7 mouse cellular contexts compared by ENCODE assay signal in the genomic region with DNA sequence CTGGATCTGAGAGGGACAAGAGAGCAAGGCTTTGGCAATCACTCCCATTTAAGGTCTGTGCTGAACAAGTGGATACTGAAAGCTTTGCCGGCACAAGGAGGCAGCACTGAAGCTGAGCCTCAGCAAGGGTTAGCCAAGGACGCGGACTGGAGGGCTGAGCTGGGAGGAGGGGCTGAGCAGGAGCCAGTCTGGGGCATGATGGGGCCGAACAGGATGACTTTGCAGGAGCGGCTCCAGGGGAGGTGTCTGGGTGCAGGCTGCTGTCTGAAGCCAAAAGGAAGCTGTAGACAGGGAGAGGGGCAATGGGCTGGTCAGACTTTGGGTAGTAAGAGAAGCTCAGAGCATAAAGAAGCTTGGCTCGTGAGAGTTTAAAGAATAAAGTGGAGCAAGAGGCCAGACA. TPM values are rescaled to one million over a fixed set of nuclear protein-coding genes. Genes with fewer than 3 reads are reported as not detected.
DNase-seq lines count a peak whose midpoint lies in the region; ATAC-seq and TF ChIP-seq lines count a peak whose summit lies in the region.

No protein-coding gene starts in this region.

- no peak overlapping the region for H3K4me3 ChIP-seq in forebrain, embryonic 11.5 days (ENCODE audit: low read depth, low read length)
- no peak overlapping the region for H3K4me3 ChIP-seq in heart, embryonic 15.5 days
- H3K4me3 ChIP-seq in lung, embryonic 16.5 days (ENCODE audit: low read length) = no peak overlapping the region

- no peak for TF ChIP-seq CTCF in Patski (IDR thresholded peaks at IDR 0.05)

- no peaks in the 10 kb centered on the region for H3K27me3 ChIP-seq in Patski
- H3K27me3 ChIP-seq in forebrain, embryonic 11.5 days (ENCODE audit: control insufficient read depth, insufficient read depth, low read length) = no peaks in the 10 kb centered on the region
- no peaks in the 10 kb centered on the region for H3K27me3 ChIP-seq in heart, embryonic 15.5 days
- H3K27me3 ChIP-seq in lung, embryonic 16.5 days (ENCODE audit: control insufficient read depth, insufficient read depth, low read depth, low read length) = no peaks in the 10 kb centered on the region

- ATAC-seq in Patski = peak; percentile 31
- 0 out of 2 replicates have a peak, but pooled peaks have one; percentile 21 for ATAC-seq in forebrain, embryonic 11.5 days (replicated peaks; ENCODE audit: low FRiP score)
- ATAC-seq in heart, embryonic 15.5 days (replicated peaks; ENCODE audit: insufficient number of reproducible peaks, insufficient read depth, low FRiP score, low read depth) = peak; percentile 58
- peak; percentile 78 for ATAC-seq in lung, embryonic 16.5 days (ENCODE audit: low read depth)

- no peak for DNase-seq in Patski (ENCODE audit: low read depth, low spot score)
- DNase-seq in c-Kit-positive CD71-positive TER-119-negative erythroid progenitor cells, embryonic 14.5 days (ENCODE audit: low read depth) = peak; percentile 35
- peak; percentile 73 for DNase-seq in forebrain, embryonic 11.5 days (ENCODE audit: low spot score)
- peak; percentile 83 for DNase-seq in kidney, postnatal 10 days
- peak; percentile 10 to 12 for DNase-seq in right cerebral cortex, adult 2 months (ENCODE audit: low spot score in 2 of 2)

- CTCF ChIA-PET in Patski (lab: Charles Lee) = interaction anchor here (0.8 to 1.8 kb wide), 5 partner anchors 20 to 127 kb away, joined by 3 to 5 read pairs (median 3); no protein-coding TSS in a partner anchor

- H3K36me3 ChIP-seq in forebrain, embryonic 11.5 days (ENCODE audit: control insufficient read depth, insufficient read depth, low read length) = no peaks in the 10 kb centered on the region
- no peaks in the 10 kb centered on the region for H3K36me3 ChIP-seq in heart, embryonic 15.5 days
- H3K36me3 ChIP-seq in lung, embryonic 16.5 days (ENCODE audit: control insufficient read depth, insufficient read depth, low read length) = no peaks in the 10 kb centered on the region

- H3K4me2 ChIP-seq in forebrain, embryonic 11.5 days (ENCODE audit: low read depth, low read length, severe bottlenecking) = no peak overlapping the region
- no peak overlapping the region for H3K4me2 ChIP-seq in heart, embryonic 15.5 days
- H3K4me2 ChIP-seq in lung, embryonic 16.5 days (ENCODE audit: low read depth, low read length) = no peak overlapping the region

- in situ Hi-C loops in Patski (cut with MboI; ENCODE audit: low pct_unique_long_range_greater_than_20kb) = no loop called here

- no peak overlapping the region for H3K27ac ChIP-seq in forebrain, embryonic 11.5 days (ENCODE audit: low read depth, low read length)
- no peak overlapping the region for H3K27ac ChIP-seq in heart, embryonic 15.5 days
- H3K27ac ChIP-seq in lung, embryonic 16.5 days (ENCODE audit: low read length) = no peak overlapping the region

- 10% methylated on average over 6 of the region's 6 CpGs for WGBS in forebrain, embryonic 11.5 days
- 6% methylated on average over 6 of the region's 6 CpGs for WGBS in heart, embryonic 15.5 days
- 6% methylated on average over 6 of the region's 6 CpGs for whole genome bisulfite sequencing in lung, embryonic 16.5 days

- POLR2A ChIA-PET in Patski (lab: Charles Lee) = interaction anchor here (0.6 kb wide), 1 partner anchor 15 kb away, joined by 3 read pairs; no protein-coding TSS in a partner anchor

- no peaks in the 10 kb centered on the region for H3K9me3 ChIP-seq in forebrain, embryonic 11.5 days (ENCODE audit: control insufficient read depth, low read length)
- 0 out of 2 replicates have a peak, but pooled peaks cover 3% of the 10 kb centered on the region for H3K9me3 ChIP-seq in heart, embryonic 15.5 days (replicated peaks)
- H3K9me3 ChIP-seq in lung, embryonic 16.5 days (ENCODE audit: control insufficient read depth, low read length) = no peaks in the 10 kb centered on the region

- H3K4me1 ChIP-seq in forebrain, embryonic 11.5 days (replicated peaks; ENCODE audit: control insufficient read depth, insufficient read depth, low read length) = no peaks in the 10 kb centered on the region
- peaks cover 9% of the 10 kb centered on the region; the same call in 1 of the 2 replicates for H3K4me1 ChIP-seq in heart, embryonic 15.5 days (replicated peaks)
- H3K4me1 ChIP-seq in lung, embryonic 16.5 days (replicated peaks; ENCODE audit: control insufficient read depth, insufficient read depth, low read length) = no peaks in the 10 kb centered on the region

- H3K9ac ChIP-seq in forebrain, embryonic 11.5 days (ENCODE audit: low read length) = no peak overlapping the region
- H3K9ac ChIP-seq in heart, embryonic 15.5 days = no peak overlapping the region
- no peak overlapping the region for H3K9ac ChIP-seq in lung, embryonic 16.5 days (ENCODE audit: low read length)

RNA-seq across cellular contexts. Expression of a gene that starts 48.2 kb away (rescaled TPM):
- 118 TPM for polyA plus RNA-seq in Patski (2021)
- 0.28 TPM in 1 of 2 replicates, not detected in the other for polyA plus RNA-seq in forebrain, embryonic 11.5 days (2014; fragmentation: Nextera tagmentation; extraction: Ambion mirVana)
- 7.2 and 7.5 TPM in 2 replicates for polyA plus RNA-seq in heart, embryonic 15.5 days (2015; fragmentation: Nextera tagmentation; extraction: Ambion mirVana)
- 5.4 and 6.9 TPM in 2 replicates for polyA plus RNA-seq in lung, embryonic 16.5 days (2015; fragmentation: Nextera tagmentation; extraction: Ambion mirVana)

RNA-seq across cellular contexts. Expression of a gene that starts 51.3 kb away (rescaled TPM):
- polyA plus RNA-seq in Patski (2021) = 76.5 TPM
- polyA plus RNA-seq in forebrain, embryonic 11.5 days (2014; fragmentation: Nextera tagmentation; extraction: Ambion mirVana) = 4.3 and 4.6 TPM in 2 replicates
- polyA plus RNA-seq in heart, embryonic 15.5 days (2015; fragmentation: Nextera tagmentation; extraction: Ambion mirVana) = 3.7 and 5.1 TPM in 2 replicates
- polyA plus RNA-seq in lung, embryonic 16.5 days (2015; fragmentation: Nextera tagmentation; extraction: Ambion mirVana) = 2.5 and 3.5 TPM in 2 replicates

Comparison
In these comparisons a context has a peak if more than half of its experiments do, and no peak if none do; other contexts are left out.
1. ATAC-seq: peak in every context shown above with its lines; median percentile 78 in lung, embryonic 16.5 days; 58 in heart, embryonic 15.5 days; 31 in Patski; 21 in forebrain, embryonic 11.5 days.
2. RNA of a gene that starts 48.2 kb away (polyA plus RNA-seq): 118 TPM in Patski (single experiment); 7.2 to 7.5 TPM in heart, embryonic 15.5 days, 5.4 to 6.9 TPM in lung, embryonic 16.5 days and 0.28 TPM in forebrain, embryonic 11.5 days; every median in the first group is over 10 times any median in the second.
3. RNA of a gene that starts 51.3 kb away (polyA plus RNA-seq): 76.5 TPM in Patski (single experiment); 3.7 to 5.1 TPM in heart, embryonic 15.5 days, 4.3 to 4.6 TPM in forebrain, embryonic 11.5 days and 2.5 to 3.5 TPM in lung, embryonic 16.5 days; every median in the first group is over 10 times any median in the second.